Mouse (Mus musculus): ENCODE results near the gene Sp8. TPM values are rescaled to one million over a fixed set of nuclear protein-coding genes. Genes with fewer than 3 reads are reported as not detected.
A peak's percentile ranks its signal among the peaks of the same experiment; 100 is the strongest.

Sp8 gene
- 3.2 and 5.2 TPM in 2 replicates for polyA plus RNA-seq (2015; fragmentation: Nextera tagmentation; extraction: Ambion mirVana)

GRCm38 (mm10) chr12:118846221-118846620, at the start of gene Sp8:
TSS of gene Sp8 (plus strand) at chr12:118846329.
- peak within 1 kb of the TSS; percentile 45 for H3K4me3 ChIP-seq
- peaks cover 29% of the 10 kb centered on the region for H3K4me1 ChIP-seq
- H3K9me3 ChIP-seq = no peaks in the 10 kb centered on the region
- H3K27me3 ChIP-seq = peaks cover 95% of the 10 kb centered on the region
- no peak for ATAC-seq (ENCODE audit: insufficient number of reproducible peaks, insufficient read depth, low FRiP score, low TSS enrichment, low read depth)
- peak within 1 kb of the TSS; percentile 51 for H3K27ac ChIP-seq
- no peaks in the 10 kb centered on the region for H3K36me3 ChIP-seq
- peak within 1 kb of the TSS; percentile 67 for H3K4me2 ChIP-seq
- WGBS = under 1% methylated on average over 6 of the region's 6 CpGs
- peak within 1 kb of the TSS; percentile 54; the same call in 1 of the 2 replicates for H3K9ac ChIP-seq

GRCm38 (mm10) chr12:118811328-118811961, 34.7 kb upstream of the Sp8 start:
- Histone ChIP-seq H3K9ac (no peak overlapping the region), H3K27ac (no peak overlapping the region), H3K4me1 (peaks cover 7% of the 10 kb centered on the region; the same call in 1 of the 2 replicates), H3K27me3 (peaks cover 6% of the 10 kb centered on the region; the same call in 1 of the 2 replicates), H3K4me3 (no peak overlapping the region), H3K9me3 (no peaks in the 10 kb centered on the region), H3K4me2 (peak overlapping the region; percentile 48), H3K36me3 (no peaks in the 10 kb centered on the region)
- 3% methylated on average over 17 of the region's 17 CpGs for WGBS
- peak; percentile 48; the same call in 1 of the 2 replicates for ATAC-seq (ENCODE audit: insufficient number of reproducible peaks, insufficient read depth, low FRiP score, low TSS enrichment, low read depth)

GRCm38 (mm10) chr12:118814561-118814960, 31.6 kb upstream of the Sp8 start:
- H3K4me3 ChIP-seq = no peak overlapping the region

GRCm38 (mm10) chr12:118816156-118816555, 30.0 kb upstream of the Sp8 start:
- no peaks in the 10 kb centered on the region for H3K36me3 ChIP-seq
- H3K4me2 ChIP-seq = no peak overlapping the region
- H3K4me1 ChIP-seq = peaks cover 6% of the 10 kb centered on the region; the same call in 1 of the 2 replicates
- no peaks in the 10 kb centered on the region for H3K9me3 ChIP-seq
- H3K4me3 ChIP-seq = no peak overlapping the region
- H3K27ac ChIP-seq = no peak overlapping the region
- H3K27me3 ChIP-seq = peaks cover 6% of the 10 kb centered on the region; the same call in 1 of the 2 replicates
- H3K9ac ChIP-seq = no peak overlapping the region
- ATAC-seq (ENCODE audit: insufficient number of reproducible peaks, insufficient read depth, low FRiP score, low TSS enrichment, low read depth) = no peak

More at GRCm38 (mm10) chr12:118814561-118814960, 31.6 kb upstream of the Sp8 start:
- no peak overlapping the region for H3K4me2 ChIP-seq
- 84% methylated on average over 3 of the region's 3 CpGs for WGBS
- H3K36me3 ChIP-seq = no peaks in the 10 kb centered on the region
- no peak overlapping the region for H3K27ac ChIP-seq
- peaks cover 7% of the 10 kb centered on the region; the same call in 1 of the 2 replicates for H3K4me1 ChIP-seq
- H3K9ac ChIP-seq = no peak overlapping the region
- ATAC-seq (ENCODE audit: insufficient number of reproducible peaks, insufficient read depth, low FRiP score, low TSS enrichment, low read depth) = no peak
- no peaks in the 10 kb centered on the region for H3K9me3 ChIP-seq
- H3K27me3 ChIP-seq = peaks cover 6% of the 10 kb centered on the region; the same call in 1 of the 2 replicates

- Histone ChIP-seq H3K27ac (no peak overlapping the region), H3K36me3 (no peaks in the 10 kb centered on the region), H3K9me3 (no peaks in the 10 kb centered on the region), H3K4me2 (no peak overlapping the region), H3K9ac (no peak overlapping the region), H3K4me3 (no peak overlapping the region), H3K4me1 (no peaks in the 10 kb centered on the region), H3K27me3 (peaks cover 8% of the 10 kb centered on the region)
- no peak for ATAC-seq (ENCODE audit: insufficient number of reproducible peaks, insufficient read depth, low FRiP score, low TSS enrichment, low read depth)
- 85% methylated on average over 6 of the region's 6 CpGs for WGBS
These were observed 16.2 kb upstream of the Sp8 start for GRCm38 (mm10) chr12:118829881-118830280.

GRCm38 (mm10) chr12:118836411-118837341, 9.5 kb upstream of the Sp8 start:
- Histone ChIP-seq H3K4me1 (peaks cover 12% of the 10 kb centered on the region), H3K4me2 (peak overlapping the region; percentile 92), H3K9me3 (no peaks in the 10 kb centered on the region), H3K36me3 (no peaks in the 10 kb centered on the region), H3K4me3 (peak overlapping the region; percentile 56), H3K27ac (no peak overlapping the region), H3K9ac (peak overlapping the region; percentile 62), H3K27me3 (peaks cover 71% of the 10 kb centered on the region)
- under 1% methylated on average over 60 of the region's 72 CpGs for WGBS
- peak; percentile 82 for ATAC-seq (ENCODE audit: insufficient number of reproducible peaks, insufficient read depth, low FRiP score, low TSS enrichment, low read depth)

- peak overlapping the region; percentile 62 for H3K9ac ChIP-seq
- peaks cover 12% of the 10 kb centered on the region for H3K4me1 ChIP-seq
- no peak overlapping the region for H3K27ac ChIP-seq
- no peaks in the 10 kb centered on the region for H3K36me3 ChIP-seq
- peak overlapping the region; percentile 92 for H3K4me2 ChIP-seq
- WGBS = 1% methylated on average over 11 of the region's 11 CpGs
- no peak for ATAC-seq (ENCODE audit: insufficient number of reproducible peaks, insufficient read depth, low FRiP score, low TSS enrichment, low read depth)
- H3K27me3 ChIP-seq = peaks cover 73% of the 10 kb centered on the region
- no peaks in the 10 kb centered on the region for H3K9me3 ChIP-seq
- H3K4me3 ChIP-seq = peak overlapping the region; percentile 56
These were observed 8.8 kb upstream of the Sp8 start for GRCm38 (mm10) chr12:118837361-118837760.

GRCm38 (mm10) chr12:118838260-118838659, 7.9 kb upstream of the Sp8 start:
- no peak for ATAC-seq (ENCODE audit: insufficient number of reproducible peaks, insufficient read depth, low FRiP score, low TSS enrichment, low read depth)
- Histone ChIP-seq H3K4me1 (peaks cover 17% of the 10 kb centered on the region), H3K27me3 (peaks cover 78% of the 10 kb centered on the region), H3K27ac (no peak overlapping the region), H3K36me3 (no peaks in the 10 kb centered on the region), H3K4me2 (no peak overlapping the region), H3K9me3 (no peaks in the 10 kb centered on the region), H3K4me3 (no peak overlapping the region), H3K9ac (no peak overlapping the region)
- 5% methylated on average over 2 of the region's 2 CpGs for WGBS

- H3K36me3 ChIP-seq = no peaks in the 10 kb centered on the region
- H3K4me1 ChIP-seq = peaks cover 17% of the 10 kb centered on the region
- H3K27ac ChIP-seq = no peak overlapping the region
- H3K4me3 ChIP-seq = no peak overlapping the region
- H3K9me3 ChIP-seq = no peaks in the 10 kb centered on the region
- H3K9ac ChIP-seq = no peak overlapping the region
- no peak overlapping the region for H3K4me2 ChIP-seq
- 8% methylated on average over 5 of the region's 5 CpGs for WGBS
- H3K27me3 ChIP-seq = peaks cover 89% of the 10 kb centered on the region
- ATAC-seq (ENCODE audit: insufficient number of reproducible peaks, insufficient read depth, low FRiP score, low TSS enrichment, low read depth) = no peak
These were observed 6.7 kb upstream of the Sp8 start for GRCm38 (mm10) chr12:118839398-118839797.

GRCm38 (mm10) chr12:118840301-118840700, 5.8 kb upstream of the Sp8 start:
- under 1% methylated on average over 15 of the region's 15 CpGs for WGBS
- Histone ChIP-seq H3K27me3 (peaks cover 92% of the 10 kb centered on the region), H3K9me3 (no peaks in the 10 kb centered on the region), H3K27ac (no peak overlapping the region), H3K9ac (no peak overlapping the region), H3K36me3 (no peaks in the 10 kb centered on the region), H3K4me2 (no peak overlapping the region), H3K4me3 (no peak overlapping the region), H3K4me1 (peaks cover 17% of the 10 kb centered on the region)
- no peak for ATAC-seq (ENCODE audit: insufficient number of reproducible peaks, insufficient read depth, low FRiP score, low TSS enrichment, low read depth)

- Histone ChIP-seq H3K4me3 (no peak overlapping the region), H3K4me1 (peaks cover 17% of the 10 kb centered on the region), H3K27ac (no peak overlapping the region), H3K27me3 (peaks cover 95% of the 10 kb centered on the region), H3K9me3 (no peaks in the 10 kb centered on the region), H3K36me3 (no peaks in the 10 kb centered on the region), H3K4me2 (no peak overlapping the region), H3K9ac (no peak overlapping the region)
- 2% methylated on average over 12 of the region's 12 CpGs for WGBS
- no peak for ATAC-seq (ENCODE audit: insufficient number of reproducible peaks, insufficient read depth, low FRiP score, low TSS enrichment, low read depth)
These were observed 5.3 kb upstream of the Sp8 start for GRCm38 (mm10) chr12:118840861-118841260.

Data from embryonic facial prominence, embryonic 13.5 days (tissue).